Mouse (Mus musculus): Measurements from ENCODE around the gene Entr1. TPM values are rescaled to one million over a fixed set of nuclear protein-coding genes. Genes with fewer than 3 reads are reported as not detected.

The Entr1 gene
- polyA plus RNA-seq (2014; fragmentation: Nextera tagmentation; extraction: Ambion mirVana): 134 and 141 TPM in 2 replicates

GRCm38 (mm10) chr2:26389154-26389690, at the start of gene Entr1, which contains the start of gene Pmpca:
Entr1 (minus strand) TSS chr2:26389316.
Pmpca (plus strand) TSS chr2:26389339.
- H3K4me1 ChIP-seq (replicated peaks; ENCODE audit: control insufficient read depth, insufficient read depth, low read length): peaks cover 23% of the 10 kb centered on the region
- H3K27me3 ChIP-seq (ENCODE audit: control insufficient read depth, insufficient read depth, low read length): no peaks in the 10 kb centered on the region
- whole genome bisulfite sequencing: under 1% methylated on average over 60 of the region's 60 CpGs
- H3K27ac ChIP-seq: peak within 1 kb of the TSS; percentile 75
- ATAC-seq (ENCODE audit: low FRiP score): peak; percentile 92
- peak within 1 kb of the TSS; percentile 96 for H3K9ac ChIP-seq
- peaks cover 77% of the 10 kb centered on the region for H3K36me3 ChIP-seq (replicated peaks; ENCODE audit: control insufficient read depth, insufficient read depth)
- peak; percentile 90 for DNase-seq (ENCODE audit: low spot score)
- no peaks in the 10 kb centered on the region for H3K9me3 ChIP-seq (ENCODE audit: control insufficient read depth, low read length)
- H3K4me3 ChIP-seq (replicated peaks; ENCODE audit: low read length): peak within 1 kb of the TSS; percentile 98
- H3K4me2 ChIP-seq (replicated peaks): peak within 1 kb of the TSS; percentile 96

GRCm38 (mm10) chr2:26438373-26438772, 49.3 kb upstream of the Entr1 start:
- Histone ChIP-seq H3K4me3 (replicated peaks; ENCODE audit: low read length) (no peak overlapping the region), H3K9ac (no peak overlapping the region), H3K36me3 (replicated peaks; ENCODE audit: control insufficient read depth, insufficient read depth) (peaks cover 83% of the 10 kb centered on the region), H3K4me1 (replicated peaks; ENCODE audit: control insufficient read depth, insufficient read depth, low read length) (peaks cover under 1% of the 10 kb centered on the region; the same call in 1 of the 2 replicates), H3K27me3 (ENCODE audit: control insufficient read depth, insufficient read depth, low read length) (no peaks in the 10 kb centered on the region), H3K9me3 (ENCODE audit: control insufficient read depth, low read length) (no peaks in the 10 kb centered on the region), H3K27ac (no peak overlapping the region), H3K4me2 (replicated peaks) (no peak overlapping the region)
- no peak for DNase-seq (ENCODE audit: low spot score)
- no peak for ATAC-seq (ENCODE audit: low FRiP score)
- 90% methylated on average over 7 of the region's 7 CpGs for WGBS

GRCm38 (mm10) chr2:26437221-26437620, 48.1 kb upstream of the Entr1 start:
- Histone ChIP-seq H3K27ac (no peak overlapping the region), H3K9me3 (ENCODE audit: control insufficient read depth, low read length) (no peaks in the 10 kb centered on the region), H3K4me3 (replicated peaks; ENCODE audit: low read length) (no peak overlapping the region), H3K4me2 (replicated peaks) (no peak overlapping the region), H3K27me3 (ENCODE audit: control insufficient read depth, insufficient read depth, low read length) (no peaks in the 10 kb centered on the region), H3K9ac (peak overlapping the region; percentile 37; the same call in 1 of the 2 replicates), H3K4me1 (replicated peaks; ENCODE audit: control insufficient read depth, insufficient read depth, low read length) (no peaks in the 10 kb centered on the region), H3K36me3 (replicated peaks; ENCODE audit: control insufficient read depth, insufficient read depth) (peaks cover 95% of the 10 kb centered on the region)
- WGBS: 85% methylated on average over 4 of the region's 4 CpGs
- ATAC-seq (ENCODE audit: low FRiP score) (no peak), DNase-seq (ENCODE audit: low spot score) (no peak)

GRCm38 (mm10) chr2:26434791-26435572, 45.9 kb upstream of the Entr1 start:
- no peaks in the 10 kb centered on the region for H3K4me1 ChIP-seq (replicated peaks; ENCODE audit: control insufficient read depth, insufficient read depth, low read length)
- H3K4me2 ChIP-seq (replicated peaks): no peak overlapping the region
- no peak overlapping the region for H3K27ac ChIP-seq
- no peaks in the 10 kb centered on the region for H3K9me3 ChIP-seq (ENCODE audit: control insufficient read depth, low read length)
- ATAC-seq (ENCODE audit: low FRiP score) (no peak), DNase-seq (ENCODE audit: low spot score) (no peak)
- no peaks in the 10 kb centered on the region for H3K27me3 ChIP-seq (ENCODE audit: control insufficient read depth, insufficient read depth, low read length)
- H3K36me3 ChIP-seq (replicated peaks; ENCODE audit: control insufficient read depth, insufficient read depth): peaks cover 95% of the 10 kb centered on the region
- WGBS: 91% methylated on average over 7 of the region's 7 CpGs
- no peak overlapping the region for H3K9ac ChIP-seq
- H3K4me3 ChIP-seq (replicated peaks; ENCODE audit: low read length): no peak overlapping the region

- ATAC-seq (ENCODE audit: low FRiP score) (no peak), DNase-seq (ENCODE audit: low spot score) (no peak)
- Histone ChIP-seq H3K4me1 (replicated peaks; ENCODE audit: control insufficient read depth, insufficient read depth, low read length) (no peaks in the 10 kb centered on the region), H3K4me3 (replicated peaks; ENCODE audit: low read length) (no peak overlapping the region), H3K36me3 (replicated peaks; ENCODE audit: control insufficient read depth, insufficient read depth) (peaks cover 96% of the 10 kb centered on the region), H3K27me3 (ENCODE audit: control insufficient read depth, insufficient read depth, low read length) (no peaks in the 10 kb centered on the region), H3K9me3 (ENCODE audit: control insufficient read depth, low read length) (no peaks in the 10 kb centered on the region), H3K4me2 (replicated peaks) (no peak overlapping the region), H3K9ac (no peak overlapping the region), H3K27ac (no peak overlapping the region)
- WGBS: 77% methylated on average over 5 of the region's 5 CpGs
Measured at GRCm38 (mm10) chr2:26429851-26430250, 40.7 kb upstream of the Entr1 start.

- Histone ChIP-seq H3K4me3 (replicated peaks; ENCODE audit: low read length) (no peak overlapping the region), H3K9ac (no peak overlapping the region), H3K4me2 (replicated peaks) (no peak overlapping the region), H3K4me1 (replicated peaks; ENCODE audit: control insufficient read depth, insufficient read depth, low read length) (no peaks in the 10 kb centered on the region), H3K9me3 (ENCODE audit: control insufficient read depth, low read length) (no peaks in the 10 kb centered on the region), H3K27ac (no peak overlapping the region), H3K36me3 (replicated peaks; ENCODE audit: control insufficient read depth, insufficient read depth) (peaks cover 98% of the 10 kb centered on the region), H3K27me3 (ENCODE audit: control insufficient read depth, insufficient read depth, low read length) (no peaks in the 10 kb centered on the region)
- DNase-seq (ENCODE audit: low spot score) (no peak), ATAC-seq (ENCODE audit: low FRiP score) (no peak)
- 95% methylated on average over 2 of the region's 2 CpGs for WGBS
Measured at GRCm38 (mm10) chr2:26424541-26424940, 35.4 kb upstream of the Entr1 start.

- H3K9me3 ChIP-seq (ENCODE audit: control insufficient read depth, low read length): no peaks in the 10 kb centered on the region
- ATAC-seq (ENCODE audit: low FRiP score) (no peak), DNase-seq (ENCODE audit: low spot score) (no peak)
- H3K27ac ChIP-seq: no peak overlapping the region
- H3K9ac ChIP-seq: no peak overlapping the region
- H3K27me3 ChIP-seq (ENCODE audit: control insufficient read depth, insufficient read depth, low read length): no peaks in the 10 kb centered on the region
- H3K36me3 ChIP-seq (replicated peaks; ENCODE audit: control insufficient read depth, insufficient read depth): peaks cover 98% of the 10 kb centered on the region
- WGBS: 100% methylated on average over 1 of the region's 1 CpGs
- H3K4me3 ChIP-seq (replicated peaks; ENCODE audit: low read length): no peak overlapping the region
- no peak overlapping the region for H3K4me2 ChIP-seq (replicated peaks)
- no peaks in the 10 kb centered on the region for H3K4me1 ChIP-seq (replicated peaks; ENCODE audit: control insufficient read depth, insufficient read depth, low read length)
Measured at GRCm38 (mm10) chr2:26423086-26423485, 34.0 kb upstream of the Entr1 start.

- DNase-seq (ENCODE audit: low spot score): no peak
- H3K36me3 ChIP-seq (replicated peaks; ENCODE audit: control insufficient read depth, insufficient read depth): peaks cover 99% of the 10 kb centered on the region
Measured at GRCm38 (mm10) chr2:26421969-26422368, 32.9 kb upstream of the Entr1 start.

GRCm38 (mm10) chr2:26418120-26418519, 29.0 kb upstream of the Entr1 start:
- Histone ChIP-seq H3K9me3 (ENCODE audit: control insufficient read depth, low read length) (no peaks in the 10 kb centered on the region), H3K4me1 (replicated peaks; ENCODE audit: control insufficient read depth, insufficient read depth, low read length) (no peaks in the 10 kb centered on the region), H3K36me3 (replicated peaks; ENCODE audit: control insufficient read depth, insufficient read depth) (peaks cover 99% of the 10 kb centered on the region), H3K27me3 (ENCODE audit: control insufficient read depth, insufficient read depth, low read length) (no peaks in the 10 kb centered on the region), H3K4me3 (replicated peaks; ENCODE audit: low read length) (no peak overlapping the region), H3K9ac (no peak overlapping the region), H3K27ac (no peak overlapping the region), H3K4me2 (replicated peaks) (no peak overlapping the region)
- WGBS: 94% methylated on average over 1 of the region's 1 CpGs
- DNase-seq (ENCODE audit: low spot score) (no peak), ATAC-seq (ENCODE audit: low FRiP score) (no peak)

More at GRCm38 (mm10) chr2:26421969-26422368, 32.9 kb upstream of the Entr1 start:
- H3K9ac ChIP-seq: no peak overlapping the region
- no peaks in the 10 kb centered on the region for H3K4me1 ChIP-seq (replicated peaks; ENCODE audit: control insufficient read depth, insufficient read depth, low read length)
- no peak overlapping the region for H3K4me2 ChIP-seq (replicated peaks)
- no peak overlapping the region for H3K4me3 ChIP-seq (replicated peaks; ENCODE audit: low read length)
- no peaks in the 10 kb centered on the region for H3K9me3 ChIP-seq (ENCODE audit: control insufficient read depth, low read length)
- no peak overlapping the region for H3K27ac ChIP-seq
- WGBS: 97% methylated on average over 2 of the region's 2 CpGs
- H3K27me3 ChIP-seq (ENCODE audit: control insufficient read depth, insufficient read depth, low read length): no peaks in the 10 kb centered on the region
- no peak for ATAC-seq (ENCODE audit: low FRiP score)

Measured in hindbrain, embryonic 14.5 days (tissue).